12 mouse cellular contexts compared by ENCODE assay signal in the genomic region with DNA sequence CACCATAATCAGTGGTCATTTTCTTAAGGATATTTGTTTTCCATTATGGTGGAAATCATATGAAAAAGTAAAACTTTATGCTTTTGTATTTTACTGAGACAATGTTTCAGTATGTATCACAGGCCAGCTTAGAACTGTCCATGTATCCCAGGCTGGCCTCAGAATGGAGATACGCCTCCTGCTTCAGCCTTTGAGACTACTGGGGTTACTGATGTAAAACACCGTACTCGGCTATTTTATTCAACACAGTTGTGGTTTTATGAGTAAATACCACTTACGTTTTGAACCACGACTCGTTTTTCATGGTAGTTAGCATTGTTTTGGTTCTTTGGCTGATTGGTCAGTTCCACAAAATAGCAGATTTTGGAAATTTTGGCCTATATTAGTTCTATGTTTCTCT. TPM values are rescaled to one million over a fixed set of nuclear protein-coding genes. Genes with fewer than 3 reads are reported as not detected.
DNase-seq lines count a peak whose midpoint lies in the region; ATAC-seq and TF ChIP-seq lines count a peak whose summit lies in the region.
"Had no signal": no experiment of that assay in that cellular context is flagged by ENCODE, and none has a peak within 500 bp of the region (broad histone marks: within the 10 kb centered on the region; RNA-seq: fewer than 3 reads in every experiment).

No protein-coding gene starts in this region.

- H3K9ac ChIP-seq in heart, embryonic 14.5 days (ENCODE audit: low read length): no peak overlapping the region
- H3K9ac ChIP-seq in limb, embryonic 14.5 days (ENCODE audit: low read depth, low read length, severe bottlenecking): no peak overlapping the region
- H3K9ac ChIP-seq in stomach, postnatal 0 days (ENCODE audit: low read length): no peak overlapping the region

- peak overlapping the region; percentile 76; the same call in 1 of the 2 replicates for H3K4me2 ChIP-seq in heart, embryonic 14.5 days (ENCODE audit: low read length)
- H3K4me2 ChIP-seq in limb, embryonic 14.5 days (replicated peaks; ENCODE audit: low read depth, low read length, severe bottlenecking): peak overlapping the region; percentile 91
- no peak overlapping the region for H3K4me2 ChIP-seq in stomach, postnatal 0 days (replicated peaks; ENCODE audit: low read depth)

- no peak overlapping the region for H3K27ac ChIP-seq in heart, embryonic 14.5 days (replicated peaks in 1 of 2; ENCODE audit: control insufficient read depth in 1 of 2, insufficient read depth in 1 of 2, low read depth in 2 of 2, low read length in 2 of 2)
- H3K27ac ChIP-seq in thymus, adult 2 months (ENCODE audit: control insufficient read depth, insufficient read depth, low read length): peak overlapping the region; percentile 53; the same call in 1 of the 2 replicates
- no peak overlapping the region for H3K27ac ChIP-seq in limb, embryonic 14.5 days (replicated peaks; ENCODE audit: low read depth, low read length)
- no peak overlapping the region for H3K27ac ChIP-seq in stomach, postnatal 0 days (replicated peaks)

- DNase-seq in heart, adult 18-20 months: no peak
- DNase-seq in thymus, adult 2 months: no peak
- DNase-seq in thymus, postnatal 4 days: no peak
- no peak for DNase-seq in limb, embryonic 14.5 days (ENCODE audit: low spot score)
- no peak for DNase-seq in stomach, postnatal 0 days (ENCODE audit: low spot score)
- no peak for DNase-seq in cerebellum, adult 9-10 months
- DNase-seq in gastrocnemius, adult 18-20 months (ENCODE audit: low spot score): no peak
- DNase-seq: adrenal gland, postnatal 36 days; gastrocnemius, postnatal 36 days had no signal

- H3K36me3 ChIP-seq in heart, embryonic 14.5 days (ENCODE audit: control insufficient read depth, insufficient read depth, low read length): no peaks in the 10 kb centered on the region
- H3K36me3 ChIP-seq in thymus, adult 2 months (ENCODE audit: control insufficient read depth, insufficient read depth, low read length): 0 out of 2 replicates have a peak, but pooled peaks cover 3% of the 10 kb centered on the region
- H3K36me3 ChIP-seq in limb, embryonic 14.5 days (ENCODE audit: control insufficient read depth, insufficient read depth, low read length): no peaks in the 10 kb centered on the region
- no peaks in the 10 kb centered on the region for H3K36me3 ChIP-seq in stomach, postnatal 0 days (ENCODE audit: control insufficient read depth, insufficient read depth, low read length)

- no peak overlapping the region for H3K4me3 ChIP-seq in heart, embryonic 14.5 days (ENCODE audit: control insufficient read depth in 1 of 2, insufficient read depth in 1 of 2, low read depth in 1 of 2, low read length in 2 of 2)
- H3K4me3 ChIP-seq in thymus, adult 2 months (ENCODE audit: control insufficient read depth, insufficient read depth, low read length): peak overlapping the region; percentile 42
- H3K4me3 ChIP-seq in limb, embryonic 14.5 days (replicated peaks; ENCODE audit: low read length): no peak overlapping the region
- peak overlapping the region; percentile 10; the same call in 1 of the 2 replicates for H3K4me3 ChIP-seq in stomach, postnatal 0 days (ENCODE audit: low read depth, low read length)

- no peak for TF ChIP-seq EP300 in stomach, postnatal 0 days (optimal IDR thresholded peaks at IDR 0.05)

- 93% methylated on average over 6 of the region's 6 CpGs for WGBS in heart, embryonic 14.5 days
- WGBS in thymus, adult 2 months: 14% methylated on average over 6 of the region's 6 CpGs
- 61% methylated on average over 6 of the region's 6 CpGs for WGBS in limb, embryonic 14.5 days
- 74% methylated on average over 6 of the region's 6 CpGs for whole genome bisulfite sequencing in stomach, postnatal 0 days

- no peak for TF ChIP-seq CTCF in thymus, adult 2 months (IDR thresholded peaks at IDR 0.05; ENCODE audit: borderline replicate concordance, control insufficient read depth, extremely low read depth, insufficient read depth, low read length, poor library complexity)
- TF ChIP-seq CTCF in stomach, postnatal 0 days (IDR thresholded peaks at IDR 0.05; ENCODE audit: low read depth): no peak

- TF ChIP-seq POLR2A in thymus, adult 2 months (IDR thresholded peaks at IDR 0.05; ENCODE audit: control insufficient read depth, extremely low read depth, insufficient read depth, low read length, poor library complexity): no peak
- no peak for TF ChIP-seq POLR2A in limb, embryonic 14.5 days (IDR thresholded peaks at IDR 0.05; ENCODE audit: borderline replicate concordance, extremely low read depth, insufficient read depth, insufficient read length)

- no peaks in the 10 kb centered on the region for H3K9me3 ChIP-seq in heart, embryonic 14.5 days (ENCODE audit: control insufficient read depth, low read length)
- no peaks in the 10 kb centered on the region for H3K9me3 ChIP-seq in limb, embryonic 14.5 days (ENCODE audit: control insufficient read depth, low read length)
- H3K9me3 ChIP-seq in stomach, postnatal 0 days (ENCODE audit: control insufficient read depth, low read length): no peaks in the 10 kb centered on the region

- no peaks in the 10 kb centered on the region for H3K27me3 ChIP-seq in heart, embryonic 14.5 days (ENCODE audit: control insufficient read depth, insufficient read depth, low read length)
- no peaks in the 10 kb centered on the region for H3K27me3 ChIP-seq in thymus, adult 2 months (ENCODE audit: control insufficient read depth, insufficient read depth, low read length)
- H3K27me3 ChIP-seq in limb, embryonic 14.5 days (ENCODE audit: control insufficient read depth, insufficient read depth, low read length): no peaks in the 10 kb centered on the region
- no peaks in the 10 kb centered on the region for H3K27me3 ChIP-seq in stomach, postnatal 0 days (ENCODE audit: control insufficient read depth, insufficient read depth, low read length)

- peaks cover 0 to 20% of the 10 kb centered on the region in 2 experiments; a peak in 2 of 4 replicates for H3K4me1 ChIP-seq in heart, embryonic 14.5 days (ENCODE audit: control insufficient read depth in 2 of 2, insufficient read depth in 2 of 2, low read length in 2 of 2)
- peaks cover 21% of the 10 kb centered on the region for H3K4me1 ChIP-seq in thymus, adult 2 months (replicated peaks; ENCODE audit: control insufficient read depth, insufficient read depth, low read length)
- peaks cover 19% of the 10 kb centered on the region for H3K4me1 ChIP-seq in limb, embryonic 14.5 days (ENCODE audit: control insufficient read depth, insufficient read depth, low read length)
- H3K4me1 ChIP-seq in stomach, postnatal 0 days (replicated peaks; ENCODE audit: control insufficient read depth, insufficient read depth): no peaks in the 10 kb centered on the region

- ATAC-seq in heart, embryonic 14.5 days (ENCODE audit: insufficient number of reproducible peaks, insufficient read depth, low FRiP score, low read depth): no peak
- ATAC-seq in limb, embryonic 14.5 days (ENCODE audit: low FRiP score, low read depth): no peak
- ATAC-seq in stomach, postnatal 0 days (ENCODE audit: low FRiP score, low TSS enrichment): no peak

RNA-seq across cellular contexts. Expression of gene Nfatc3, which starts 3.0 kb away (rescaled TPM):
- 4.5 and 4.7 TPM in 2 replicates for polyA plus RNA-seq in heart, embryonic 14.5 days (2014; fragmentation: Nextera tagmentation; extraction: Ambion mirVana)
- total RNA-seq in heart, adult 18-20 months (2021): 10 to 100 TPM; 17.4 to 20.5 TPM
- 161 and 186 TPM in 2 replicates for polyA plus RNA-seq in thymus, adult 2 months (2012; rRNA removed)
- 27.2 and 31.6 TPM in 2 replicates for polyA plus RNA-seq in limb, embryonic 14.5 days (2012; rRNA removed)
- polyA plus RNA-seq in limb, embryonic 14.5 days (2014; fragmentation: Nextera tagmentation; extraction: Ambion mirVana): 7.8 and 9.6 TPM in 2 replicates
- 2.5 TPM in 2 replicates for polyA plus RNA-seq in stomach, postnatal 0 days (2015; fragmentation: Nextera tagmentation; extraction: Ambion mirVana)
- 10 to 100 TPM; 26.2 to 27.9 TPM for total RNA-seq in gastrocnemius, adult 18-20 months (2021)

RNA-seq across cellular contexts. Expression of gene Ddx28, which starts 50.0 kb away (rescaled TPM):
- 11.6 and 13.1 TPM in 2 replicates for polyA plus RNA-seq in heart, embryonic 14.5 days (2014; fragmentation: Nextera tagmentation; extraction: Ambion mirVana)
- total RNA-seq in heart, adult 18-20 months (2021): 10 to 100 TPM; 11.2 to 12.1 TPM
- 16.7 and 20.3 TPM in 2 replicates for polyA plus RNA-seq in thymus, adult 2 months (2012; rRNA removed)
- 12.9 and 14.9 TPM in 2 replicates for polyA plus RNA-seq in limb, embryonic 14.5 days (2012; rRNA removed)
- 17.2 and 19.5 TPM in 2 replicates for polyA plus RNA-seq in limb, embryonic 14.5 days (2014; fragmentation: Nextera tagmentation; extraction: Ambion mirVana)
- 9.2 and 10.0 TPM in 2 replicates for polyA plus RNA-seq in stomach, postnatal 0 days (2015; fragmentation: Nextera tagmentation; extraction: Ambion mirVana)
- total RNA-seq in gastrocnemius, adult 18-20 months (2021): 10 to 100 TPM; 10.6 to 10.9 TPM

RNA-seq across cellular contexts. Expression of gene Dpep2nb, which starts 55.9 kb away (rescaled TPM):
- polyA plus RNA-seq in heart, embryonic 14.5 days (2014; fragmentation: Nextera tagmentation; extraction: Ambion mirVana): 0.24 TPM in 1 of 2 replicates, not detected in the other
- total RNA-seq in heart, adult 18-20 months (2021): not detected
- polyA plus RNA-seq in thymus, adult 2 months (2012; rRNA removed): not detected in 2 replicates
- 0.05 TPM in 1 of 2 replicates, not detected in the other for polyA plus RNA-seq in limb, embryonic 14.5 days (2012; rRNA removed)
- polyA plus RNA-seq in limb, embryonic 14.5 days (2014; fragmentation: Nextera tagmentation; extraction: Ambion mirVana): 0.17 TPM in 1 of 2 replicates, not detected in the other
- polyA plus RNA-seq in stomach, postnatal 0 days (2015; fragmentation: Nextera tagmentation; extraction: Ambion mirVana): not detected in 2 replicates
- total RNA-seq in gastrocnemius, adult 18-20 months (2021): not detected
- total RNA-seq: ES-E14; gastrocnemius, postnatal 36 days; left cerebral cortex, postnatal 14 days had no signal

Comparison
In these comparisons a context has a peak if more than half of its experiments do, and no peak if none do; other contexts are left out.
1. H3K4me3 ChIP-seq: peak in thymus, adult 2 months (single experiment) and stomach, postnatal 0 days (single experiment); none in heart, embryonic 14.5 days (0 of 2) and limb, embryonic 14.5 days (single experiment).